Mouse (Mus musculus) heart, postnatal 0 days (tissue): ENCODE data around the gene Dcaf8. TPM values are rescaled to one million over a fixed set of nuclear protein-coding genes. Genes with fewer than 3 reads are reported as not detected.

Source experiments
- ATAC-seq: fragments of 200-750 bp; cut with Nextera tagmentation; 2 replicates; pipeline ENCODE4 v1.8.0; 2017; ENCODE audit warnings: low read depth, moderate number of reproducible peaks, moderate library complexity; ENCODE audit not compliant: insufficient read depth
- DNase-seq: peaks from one replicate; pipeline ENCODE4 v3.0.0-alpha.2; 2016; ENCODE audit warnings: low spot score
- H3K27ac ChIP-seq: fragments of 300-500 bp; sonication (generic); 2 replicates; pipeline ENCODE4 v1.5.1; 2014; ENCODE audit warnings: low read depth, mild to moderate bottlenecking
- H3K27me3 ChIP-seq: fragments of 300-500 bp; sonication (generic); 2 replicates; pipeline ENCODE4 v1.6.1; 2014; ENCODE audit warnings: low read length, mixed read lengths; ENCODE audit not compliant: control insufficient read depth, insufficient read depth
- H3K36me3 ChIP-seq: fragments of 300-500 bp; sonication (generic); replicated peaks from 2 replicates; pipeline ENCODE4 v1.6.1; 2014; ENCODE audit warnings: low read length, mixed read lengths; ENCODE audit not compliant: control insufficient read depth, insufficient read depth
- H3K4me1 ChIP-seq: fragments of 300-500 bp; sonication (generic); 2 replicates; pipeline ENCODE4 v1.6.1; 2014; ENCODE audit warnings: antibody characterized with exemption; ENCODE audit not compliant: control insufficient read depth, insufficient read depth
- H3K4me2 ChIP-seq: fragments of 300-500 bp; sonication (generic); 2 replicates; pipeline ENCODE4 v1.6.1; 2014; ENCODE audit warnings: low read depth, mild to moderate bottlenecking, low read length, moderate library complexity
- H3K4me3 ChIP-seq: fragments of 300-500 bp; sonication (generic); 2 replicates; pipeline ENCODE4 v1.5.1; 2014; ENCODE audit warnings: low read depth, low read length
- H3K9ac ChIP-seq: fragments of 300-500 bp; sonication (generic); replicated peaks from 2 replicates; pipeline ENCODE4 v1.6.1; 2014; ENCODE audit warnings: low read depth, low read length, mixed read lengths
- H3K9me3 ChIP-seq: fragments of 300-500 bp; sonication (generic); replicated peaks from 2 replicates; pipeline ENCODE4 v1.6.1; 2016; ENCODE audit warnings: low read length; ENCODE audit not compliant: control insufficient read depth
- CTCF ChIP-seq: IDR thresholded peaks from 2 replicates; pipeline ENCODE4 v1.5.1; 2016; ENCODE audit warnings: antibody characterized with exemption, control low read depth, low read depth
- EP300 ChIP-seq: IDR thresholded peaks from 2 replicates; pipeline ENCODE4 v1.6.1; 2016; ENCODE audit warnings: antibody characterized with exemption, low read depth
- WGBS: fragments of 180-500 bp; shearing (Covaris S2); extraction: QIAGEN DNeasy Blood & Tissue Kit; methylation state at CpG from one replicate; pipeline ENCODE4 v1.1.7; 2014; 5-methylcytosine and 5-hydroxymethylcytosine counted together
- polyA plus RNA-seq: library from polyadenylated mRNA; unstranded; fragments of >200 nt; fragmentation: Nextera tagmentation; extraction: Ambion mirVana; gene quantifications from 2 replicates; pipeline ENCODE4 v1.2.1, GENCODE M21; 2015
- total RNA-seq: library from RNA; depleted of rRNA; stranded (reverse); fragments of >200 nt; gene quantifications from 2 replicates; pipeline ENCODE4 v1.2.3, GENCODE M21; 2014; ENCODE audit warnings: low replicate concordance

Dcaf8 gene
- total and polyA plus RNA-seq, 2 experiments from 2014 or later: 116 to 129 TPM

DNA sequence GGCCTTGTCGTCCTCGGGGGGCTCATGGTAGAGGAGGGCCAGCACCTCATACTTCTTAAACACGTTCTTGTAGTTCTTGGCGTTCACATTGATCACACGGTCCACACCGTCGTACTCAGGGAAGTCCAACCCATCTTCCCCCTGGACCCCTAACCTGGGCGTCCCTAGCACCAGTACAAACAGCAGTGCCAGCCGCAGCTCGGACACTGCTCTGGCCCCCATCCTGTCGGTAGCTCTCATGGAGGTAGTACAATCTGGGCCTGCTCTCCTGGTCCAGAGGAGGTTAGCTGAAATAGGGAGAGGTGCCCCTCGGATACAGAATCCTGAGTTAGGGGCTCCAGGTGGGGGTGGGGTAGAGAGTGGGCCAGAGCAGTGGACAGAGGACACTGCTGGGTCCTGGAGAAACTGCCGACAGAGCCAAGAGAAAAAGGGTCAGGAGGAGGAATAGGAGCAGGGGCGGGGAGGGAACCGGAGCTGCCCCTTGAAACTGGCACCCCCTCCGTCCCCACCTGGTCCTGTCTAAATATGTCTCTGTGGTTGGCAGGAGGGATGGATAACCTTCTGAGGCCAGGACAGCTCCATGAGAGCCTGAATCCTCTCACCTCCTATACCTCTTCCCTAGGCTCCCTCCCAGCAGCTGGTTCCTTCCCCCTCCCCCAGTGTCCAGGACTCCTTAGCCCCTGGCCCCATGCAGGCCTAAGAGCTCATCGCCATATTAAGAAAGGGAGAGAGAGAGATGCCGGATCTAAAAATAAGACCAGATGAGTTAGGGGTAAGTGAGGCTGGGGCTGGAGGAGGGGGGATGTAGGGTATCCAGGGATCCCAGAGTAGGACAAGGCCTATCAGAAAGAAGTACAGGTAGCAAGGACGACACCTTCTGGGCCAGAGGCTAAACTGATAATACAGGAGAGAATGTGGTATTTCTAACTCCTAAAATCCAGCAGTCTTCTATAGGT is 71.8 kb downstream of the Dcaf8 start, which contains the start of gene Casq1:
Casq1 (minus strand) TSS at position 418 of the 956 bp plus-strand sequence.
- Histone ChIP-seq H3K9me3 (no peaks in the 10 kb centered on the region), H3K36me3 (no peaks in the 10 kb centered on the region), H3K27ac (peak within 1 kb of the TSS; percentile 85), H3K27me3 (no peaks in the 10 kb centered on the region), H3K4me3 (no peak within 1 kb of the TSS), H3K4me2 (peak within 1 kb of the TSS; percentile 19), H3K4me1 (peaks cover 56% of the 10 kb centered on the region), H3K9ac (peak within 1 kb of the TSS; percentile 24)
- TF ChIP-seq CTCF (no peak), EP300 (no peak)
- DNase-seq (no peak), ATAC-seq (0 out of 2 replicates have a peak, but pooled peaks have one; percentile 5)
- 50% methylated on average over 19 of the region's 19 CpGs for WGBS

DNA sequence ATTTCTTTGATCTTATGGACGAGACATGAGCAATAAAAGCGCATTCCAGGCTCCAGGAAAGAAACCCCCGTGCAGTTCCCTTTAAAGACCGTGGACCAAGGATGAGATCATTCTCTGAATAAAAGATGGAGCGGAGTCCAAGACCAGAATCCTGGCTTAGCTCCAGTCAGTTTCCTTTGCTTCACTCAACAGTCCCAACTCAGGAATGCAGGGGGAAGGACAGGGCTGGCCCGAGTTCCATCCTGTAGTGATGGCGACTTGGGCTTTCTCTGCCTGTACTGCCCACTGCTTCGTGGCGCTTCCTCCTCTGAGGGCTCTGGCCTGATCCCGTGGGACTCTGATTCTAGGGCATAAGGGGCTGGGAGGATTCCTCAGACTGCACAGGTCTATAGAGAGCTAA is 72.5 kb downstream of the Dcaf8 start:
- no peaks in the 10 kb centered on the region for H3K27me3 ChIP-seq
- no peak for TF ChIP-seq CTCF
- TF ChIP-seq EP300: peak; percentile 53; the same call in 1 of the 2 replicates
- ATAC-seq (peak; percentile 82), DNase-seq (peak; percentile 92)
- H3K9me3 ChIP-seq: no peaks in the 10 kb centered on the region
- no peak overlapping the region; the same call in 1 of the 2 replicates for H3K9ac ChIP-seq
- H3K4me1 ChIP-seq: peaks cover 50% of the 10 kb centered on the region
- no peaks in the 10 kb centered on the region for H3K36me3 ChIP-seq
- H3K4me2 ChIP-seq: peak overlapping the region; percentile 19; the same call in 1 of the 2 replicates
- H3K27ac ChIP-seq: peak overlapping the region; percentile 85
- H3K4me3 ChIP-seq: no peak overlapping the region
- WGBS: 9% methylated on average over 10 of the region's 10 CpGs

DNA sequence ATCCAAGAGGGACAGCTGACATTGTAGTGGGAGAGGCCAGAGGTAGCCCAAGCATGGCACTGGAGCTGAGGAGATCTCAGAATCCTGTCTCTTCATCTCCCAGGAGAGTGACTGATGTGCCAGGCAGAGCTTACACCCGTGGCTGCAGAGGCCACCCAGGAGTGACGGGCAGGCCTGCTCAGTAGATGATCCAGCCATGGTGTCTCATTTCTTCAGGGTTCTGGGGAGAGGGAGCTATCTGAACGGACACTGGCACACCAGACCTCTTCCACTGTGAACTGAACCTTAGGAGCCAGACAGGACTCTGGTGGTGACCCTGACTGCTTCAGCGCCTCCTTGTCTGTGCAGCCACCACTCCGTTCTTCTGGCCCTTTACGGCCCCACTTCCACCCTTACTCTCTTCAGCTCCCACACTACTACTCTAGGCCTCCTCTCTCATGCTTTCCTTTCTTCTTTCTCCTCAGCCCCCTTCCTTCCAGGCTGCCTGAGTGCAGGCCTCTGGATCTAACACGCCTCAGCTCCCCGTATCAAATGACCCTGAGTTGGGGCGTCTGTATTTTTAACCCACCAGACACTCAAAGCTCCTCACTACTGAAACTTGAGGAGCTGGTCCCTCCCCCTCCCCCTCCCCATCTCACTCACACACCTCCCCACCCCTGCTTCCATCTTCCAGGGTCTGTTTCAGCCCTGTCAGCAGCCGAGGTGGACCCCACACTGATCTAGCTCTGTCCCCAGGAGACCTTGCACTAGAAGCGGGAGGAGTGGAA is 73.6 kb downstream of the Dcaf8 start:
- Histone ChIP-seq H3K4me1 (peaks cover 49% of the 10 kb centered on the region), H3K4me2 (no peak overlapping the region), H3K27me3 (no peaks in the 10 kb centered on the region), H3K9me3 (no peaks in the 10 kb centered on the region), H3K4me3 (no peak overlapping the region), H3K36me3 (no peaks in the 10 kb centered on the region), H3K27ac (peak overlapping the region; percentile 85), H3K9ac (no peak overlapping the region; the same call in 1 of the 2 replicates)
- DNase-seq (no peak), ATAC-seq (no peak)
- WGBS: 46% methylated on average over 11 of the region's 11 CpGs
- TF ChIP-seq CTCF (no peak), EP300 (no peak)

DNA sequence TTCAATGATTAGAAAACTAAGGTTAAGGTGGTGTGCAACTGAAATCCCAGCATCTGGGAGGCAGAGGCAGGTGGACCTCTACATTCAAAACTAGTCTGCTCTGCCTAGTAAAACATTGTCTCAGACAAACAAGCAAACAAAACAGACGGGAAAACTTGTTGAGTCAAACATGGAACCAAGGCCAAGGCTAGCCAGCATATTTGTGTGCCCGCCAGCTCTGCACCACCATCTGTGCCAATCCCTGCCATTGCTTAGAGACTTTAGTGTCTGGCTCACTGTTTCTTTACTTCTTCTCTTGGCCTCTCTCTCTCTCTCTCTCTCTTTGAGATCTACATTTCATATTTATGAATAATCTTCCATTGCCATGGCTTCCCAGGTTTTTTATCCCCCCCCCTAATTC is 80.3 kb downstream of the Dcaf8 start:
- Histone ChIP-seq H3K9ac (no peak overlapping the region), H3K4me2 (no peak overlapping the region), H3K4me3 (no peak overlapping the region), H3K9me3 (no peaks in the 10 kb centered on the region), H3K36me3 (no peaks in the 10 kb centered on the region), H3K27me3 (no peaks in the 10 kb centered on the region), H3K4me1 (peaks cover 16% of the 10 kb centered on the region), H3K27ac (no peak overlapping the region)
- no peak for DNase-seq
- no peak for TF ChIP-seq EP300
- no peak for TF ChIP-seq CTCF
- 81% methylated on average over 2 of the region's 2 CpGs for WGBS
- ATAC-seq: no peak

DNA sequence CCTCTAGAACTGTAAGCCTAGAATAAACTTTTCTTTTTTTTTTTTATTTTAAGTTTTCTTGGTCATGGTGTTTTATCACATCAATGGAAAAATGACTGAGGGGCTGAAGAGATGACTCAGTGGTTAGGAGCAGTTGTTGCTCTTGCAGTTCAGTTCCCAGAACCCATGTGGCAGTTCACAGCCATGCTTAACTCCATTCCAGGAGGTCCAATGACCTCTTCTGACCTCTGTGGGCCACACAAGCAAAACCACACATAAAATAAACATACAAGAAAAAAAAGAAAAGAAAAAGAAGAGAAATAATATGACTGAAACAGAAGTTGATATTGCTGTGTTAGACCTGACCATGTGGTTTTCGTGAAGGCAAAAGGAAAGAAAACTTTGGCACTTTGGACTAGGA is 81.3 kb downstream of the Dcaf8 start:
- Histone ChIP-seq H3K9ac (no peak overlapping the region), H3K27me3 (no peaks in the 10 kb centered on the region), H3K9me3 (no peaks in the 10 kb centered on the region), H3K4me2 (no peak overlapping the region), H3K4me3 (no peak overlapping the region), H3K36me3 (no peaks in the 10 kb centered on the region), H3K4me1 (peaks cover 16% of the 10 kb centered on the region), H3K27ac (no peak overlapping the region)
- no peak for ATAC-seq
- 93% methylated on average over 1 of the region's 1 CpGs for WGBS
- DNase-seq: no peak
- TF ChIP-seq CTCF: no peak
- no peak for TF ChIP-seq EP300
